Mouse (Mus musculus): Measurements from ENCODE around the gene Pigl.
"Not testable (repeated sequence)": the region's sequence is repeated elsewhere in the genome, so short reads cannot be mapped to it uniquely, and the experiment has no call there.

Pigl gene

DNA sequence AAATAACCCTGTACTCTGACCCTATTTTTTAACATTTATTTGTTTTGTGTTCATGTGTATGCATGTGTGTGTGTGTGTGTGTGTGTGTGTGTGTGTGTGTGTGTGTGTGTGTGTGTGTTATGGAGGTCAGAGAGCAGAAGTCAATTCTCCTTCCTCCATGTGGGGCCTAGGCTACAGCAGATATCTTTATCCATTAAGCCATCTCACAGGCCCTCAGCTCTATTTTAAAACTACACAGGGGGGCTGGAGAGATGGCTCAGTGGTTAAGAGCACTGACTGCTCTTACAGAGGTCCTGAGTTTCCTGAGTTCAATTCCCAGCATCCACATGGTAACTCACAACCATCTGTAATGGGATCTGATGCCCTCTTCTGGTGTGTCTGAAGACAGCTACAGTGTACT, 9.0 kb downstream of the Pigl start:
- not testable (repeated sequence) for DNase-seq (ENCODE audit: low read depth)

DNA sequence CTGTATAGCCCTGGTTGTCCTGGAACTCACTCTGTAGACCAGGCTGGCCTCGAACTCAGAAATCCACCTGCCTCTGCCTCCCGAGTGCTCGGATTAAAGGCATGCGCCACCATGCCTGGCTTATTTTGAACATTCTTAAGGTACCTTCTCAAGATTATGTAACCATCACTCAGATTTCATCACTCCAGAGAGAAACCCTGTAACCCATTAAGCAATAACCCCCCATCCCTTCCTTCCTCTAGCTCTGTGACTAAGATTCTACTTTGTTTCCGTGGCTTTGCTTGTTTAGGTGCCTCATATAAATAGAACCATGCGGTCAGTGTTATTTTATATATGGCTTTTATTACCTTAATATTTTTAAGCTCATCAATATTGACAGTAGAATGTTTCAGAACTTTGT, 12.2 kb downstream of the Pigl start:
- peak; percentile 93 for DNase-seq (ENCODE audit: low read depth)

DNA sequence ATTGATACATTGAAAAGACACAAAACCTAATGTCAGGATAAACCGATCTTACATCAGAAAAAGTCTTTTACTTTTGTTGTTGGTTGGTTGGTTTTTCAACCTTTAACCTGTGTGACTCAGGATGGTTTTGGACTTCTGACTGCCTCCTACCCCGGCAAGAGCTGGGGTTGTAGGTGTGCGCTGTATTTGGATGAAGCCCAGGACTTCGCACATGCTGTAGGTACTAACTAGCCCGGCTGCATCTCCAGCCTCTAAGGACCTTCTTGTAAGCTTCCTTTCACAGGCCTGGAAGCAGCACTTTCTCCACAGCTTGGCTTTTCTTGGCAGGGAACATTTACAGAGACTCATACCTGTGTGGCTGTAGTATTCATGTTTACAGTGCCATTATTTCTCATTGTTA, 15.3 kb downstream of the Pigl start:
- DNase-seq (ENCODE audit: low read depth), result no peak

DNA sequence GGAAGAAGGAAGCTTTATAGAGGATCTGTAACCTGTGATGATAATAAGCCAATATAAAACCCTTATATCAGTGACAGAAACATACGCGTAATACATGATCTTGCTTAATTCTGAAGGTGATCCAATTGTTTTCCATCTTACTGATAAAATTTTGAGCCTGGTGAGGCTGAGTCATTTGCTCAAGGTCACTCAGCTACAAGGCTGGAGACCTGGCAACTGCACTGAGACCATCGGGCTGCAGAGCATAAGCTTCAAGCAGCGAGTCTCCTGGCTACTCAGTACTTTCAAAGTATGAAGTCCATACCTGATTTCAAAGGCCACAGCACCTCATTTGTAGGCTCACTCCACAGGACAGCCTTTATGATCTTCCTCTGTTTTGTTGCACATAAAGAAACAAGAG, 17.9 kb downstream of the Pigl start:
- DNase-seq (ENCODE audit: low read depth), result peak; percentile 81

DNA sequence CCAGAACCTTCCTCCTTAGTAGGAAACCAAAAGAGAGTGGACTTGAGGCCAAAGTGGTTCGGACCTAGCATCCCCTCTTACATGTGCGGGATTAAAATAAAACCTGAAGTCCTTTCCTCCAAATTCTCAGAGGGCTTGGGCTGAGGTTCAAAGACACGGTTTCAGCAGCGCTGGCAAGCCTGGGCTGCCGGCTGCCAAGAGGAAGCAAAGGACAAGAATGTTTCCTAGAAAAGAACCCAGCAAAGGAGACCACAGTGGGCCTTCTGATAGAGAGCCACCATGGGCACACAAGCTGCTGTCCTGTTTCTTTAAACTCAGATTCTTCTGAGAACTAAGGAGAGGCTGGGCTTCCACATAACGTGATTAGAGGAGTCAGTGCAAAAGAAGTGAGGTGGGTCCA, 20.7 kb downstream of the Pigl start:
- DNase-seq (ENCODE audit: low read depth), result no peak

GRCm38 (mm10) chr11:62479581-62479980, 21.3 kb downstream of the Pigl start:
- no peak for DNase-seq (ENCODE audit: low read depth)

DNA sequence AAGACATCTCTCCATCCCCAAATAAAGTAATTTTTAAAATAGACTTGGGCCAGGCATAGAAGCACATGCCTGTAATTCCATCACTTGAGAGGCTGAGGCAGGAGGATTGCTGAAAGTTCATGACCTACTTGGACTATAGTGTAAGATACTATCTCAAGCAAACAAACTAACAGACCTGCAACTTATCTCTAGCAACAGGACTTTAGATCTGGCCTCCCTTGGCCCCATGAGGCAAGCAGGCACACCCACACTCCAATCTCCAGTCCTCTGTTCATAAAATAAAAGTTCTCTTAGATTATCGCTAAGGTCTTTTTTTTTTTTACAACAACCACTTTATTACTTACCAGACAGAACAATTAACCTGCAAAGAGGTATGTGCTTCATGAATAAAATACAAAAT, 28.7 kb downstream of the Pigl start:
- DNase-seq (ENCODE audit: low read depth), result no peak

- DNase-seq (ENCODE audit: low read depth), result no peak
Measured at GRCm38 (mm10) chr11:62487540-62488350, 29.5 kb downstream of the Pigl start.

GRCm38 (mm10) chr11:62493701-62494100, 35.4 kb downstream of the Pigl start:
- DNase-seq (ENCODE audit: low read depth), result no peak

- DNase-seq (ENCODE audit: low read depth), result peak; percentile 94
Measured at GRCm38 (mm10) chr11:62494754-62495275, 36.6 kb downstream of the Pigl start.

- no peak for DNase-seq (ENCODE audit: low read depth)
Measured at GRCm38 (mm10) chr11:62495276-62495801, 37.1 kb downstream of the Pigl start.

GRCm38 (mm10) chr11:62496151-62496715, 38.0 kb downstream of the Pigl start:
- DNase-seq (ENCODE audit: low read depth), result peak; percentile 67

- no peak for DNase-seq (ENCODE audit: low read depth)
Measured at GRCm38 (mm10) chr11:62497181-62497580, 38.9 kb downstream of the Pigl start.

DNA sequence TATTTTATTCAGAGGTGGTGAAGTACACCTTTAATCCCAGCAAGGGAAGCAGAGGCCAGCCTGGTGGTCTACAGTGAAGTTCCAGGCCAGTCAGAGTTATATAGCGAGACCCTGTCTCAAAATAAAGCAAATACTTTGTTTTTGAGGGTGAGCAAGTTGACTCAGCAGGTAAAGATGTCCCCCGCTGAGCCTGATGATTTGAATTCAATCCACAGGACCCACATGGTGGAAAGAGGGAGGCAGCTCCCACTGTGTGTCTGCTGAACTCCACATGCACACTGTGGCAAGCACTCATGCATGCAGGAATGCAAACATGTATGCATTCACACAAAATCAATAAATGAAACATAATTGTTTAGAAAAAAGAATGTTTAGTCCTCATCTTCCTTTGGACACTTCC, 40.5 kb downstream of the Pigl start:
- DNase-seq (ENCODE audit: low read depth), result no peak

GRCm38 (mm10) chr11:62500529-62500928, 42.3 kb downstream of the Pigl start:
- no peak for DNase-seq (ENCODE audit: low read depth)

GRCm38 (mm10) chr11:62507683-62508082, 49.4 kb downstream of the Pigl start:
- DNase-seq (ENCODE audit: low read depth), result no peak

DNA sequence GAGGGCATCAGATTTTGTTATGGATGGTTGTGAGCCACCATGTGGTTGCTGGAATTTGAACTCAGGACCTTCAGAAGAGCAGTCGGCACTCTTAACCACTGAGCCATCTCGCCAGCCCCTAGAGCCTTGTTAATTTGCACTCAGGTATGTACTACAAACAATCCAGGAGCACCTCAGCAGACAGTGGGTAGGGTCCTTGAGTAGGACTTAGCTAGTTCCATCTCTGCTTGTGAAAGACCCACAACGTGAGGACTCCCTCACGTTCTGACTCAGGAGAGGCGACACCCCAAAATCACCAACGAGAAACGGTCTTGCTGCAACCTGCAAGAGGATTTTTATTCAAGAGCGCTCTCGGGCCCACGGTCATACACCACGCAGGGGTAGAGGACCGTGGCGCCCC, 50.1 kb downstream of the Pigl start:
- DNase-seq (ENCODE audit: low read depth), result not testable (repeated sequence)

DNA sequence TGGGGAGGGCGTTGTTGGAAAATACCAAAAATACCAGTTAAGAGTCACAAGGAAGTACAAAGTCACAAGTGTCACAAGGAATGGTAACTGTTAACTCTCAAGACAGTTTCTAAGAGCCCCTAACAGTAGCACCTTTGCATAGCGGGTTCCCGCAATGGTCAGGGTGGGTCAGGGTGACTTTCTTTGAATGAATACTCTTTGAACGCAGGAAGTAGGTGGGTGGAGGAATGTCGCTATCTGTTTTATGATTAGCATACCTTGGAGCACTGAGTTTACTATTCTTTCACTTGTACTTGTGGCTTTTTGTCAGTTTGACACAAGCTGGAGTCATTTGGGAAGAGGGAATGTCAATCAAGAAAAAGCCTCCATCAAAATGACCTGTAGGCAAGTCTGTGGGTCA, 50.6 kb downstream of the Pigl start:
- DNase-seq (ENCODE audit: low read depth), result not testable (repeated sequence)

DNA sequence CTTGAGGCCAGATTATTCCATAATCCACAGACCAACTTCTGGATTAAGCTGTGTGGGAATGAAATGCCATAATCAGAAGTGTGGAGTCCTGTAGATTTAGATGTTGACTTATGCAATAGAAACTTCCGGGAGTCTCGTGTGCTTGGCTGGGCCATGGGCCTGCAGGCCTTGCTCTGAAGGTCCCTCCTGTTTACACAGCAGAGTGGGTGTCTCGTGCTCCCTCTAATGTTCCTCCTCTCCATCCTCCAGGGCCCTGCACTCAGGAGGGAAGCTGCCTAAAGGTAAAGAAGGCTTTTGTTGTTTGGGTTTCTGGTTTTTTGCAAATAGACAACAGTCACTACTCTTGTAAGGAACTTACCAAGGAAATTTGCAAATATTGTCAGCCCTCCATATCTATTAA, 51.3 kb downstream of the Pigl start:
- DNase-seq (ENCODE audit: low read depth), result no peak

- DNase-seq (ENCODE audit: low read depth), result no peak
Measured at GRCm38 (mm10) chr11:62510956-62511355, 52.7 kb downstream of the Pigl start.

DNA sequence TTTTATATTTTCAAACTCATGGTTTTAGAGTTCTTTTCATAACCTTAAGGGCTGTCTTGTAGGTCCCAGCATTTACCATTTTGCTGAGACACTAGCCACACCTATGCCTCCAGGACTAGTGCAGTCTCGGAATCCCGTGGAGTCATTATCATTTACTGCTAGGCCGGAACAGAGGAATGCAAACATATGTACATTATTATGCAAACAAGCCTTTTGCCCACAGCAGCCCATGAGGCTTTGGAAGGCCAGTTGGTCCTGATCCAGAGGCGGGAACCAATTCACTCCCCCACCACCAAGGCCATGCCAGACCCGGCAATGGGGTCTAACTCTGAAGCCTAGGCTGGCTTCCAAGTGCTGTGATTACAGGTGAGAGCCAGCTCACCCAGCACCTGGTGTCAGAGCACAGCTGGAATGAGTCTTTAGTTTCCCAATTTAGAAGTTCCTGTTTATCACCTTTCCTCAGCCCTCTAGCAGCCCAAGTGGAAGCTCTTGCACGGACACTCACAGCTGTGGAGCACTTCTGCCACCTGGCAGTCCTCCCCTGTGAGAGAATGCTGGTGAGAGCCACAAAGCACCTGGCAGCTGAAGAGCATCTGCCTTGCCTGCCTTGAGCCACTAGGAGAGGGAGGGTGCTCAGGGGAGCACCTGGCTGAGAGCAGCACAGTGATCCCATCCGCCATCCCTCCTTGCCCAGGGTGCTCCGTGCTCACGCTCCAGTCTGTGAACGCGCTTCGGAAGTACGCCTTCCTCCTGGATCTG, 53.4 kb downstream of the Pigl start:
- DNase-seq (ENCODE audit: low read depth), result no peak

- DNase-seq (ENCODE audit: low read depth), result no peak
Measured at GRCm38 (mm10) chr11:62512529-62513080, 54.3 kb downstream of the Pigl start.

All from 416B (cell line).